Mouse (Mus musculus) liver (tissue): Measurements from ENCODE around the gene Gm19426.

Source experiments
- DNase-seq: peaks from one replicate; pipeline ENCODE4 v3.0.0-alpha.2; 2020; ENCODE audit warnings: mixed read lengths

Gm19426 gene

GRCm38 (mm10) chr2:84743561-84743960, at the start of gene Gm19426:
Gene Gm19426 (minus strand): TSS chr2:84743655.
- peak; percentile 88 for DNase-seq

- DNase-seq = no peak
These were observed 49.7 kb upstream of the Gm19426 start for GRCm38 (mm10) chr2:84793154-84793553.

- no peak for DNase-seq
These were observed 49.1 kb upstream of the Gm19426 start for GRCm38 (mm10) chr2:84792516-84792915.

- DNase-seq = no peak
These were observed 47.0 kb upstream of the Gm19426 start for GRCm38 (mm10) chr2:84790418-84790817.

- no peak for DNase-seq
These were observed 44.9 kb upstream of the Gm19426 start for GRCm38 (mm10) chr2:84788316-84788715.

GRCm38 (mm10) chr2:84783840-84784566, 40.5 kb upstream of the Gm19426 start:
- no peak for DNase-seq

- DNase-seq = no peak
These were observed 39.9 kb upstream of the Gm19426 start for GRCm38 (mm10) chr2:84783315-84783714.

GRCm38 (mm10) chr2:84779210-84779609, 35.8 kb upstream of the Gm19426 start:
- peak; percentile 25 for DNase-seq

GRCm38 (mm10) chr2:84777706-84778105, 34.3 kb upstream of the Gm19426 start:
- DNase-seq = no peak

GRCm38 (mm10) chr2:84775665-84776064, 32.2 kb upstream of the Gm19426 start:
- DNase-seq = no peak

GRCm38 (mm10) chr2:84775241-84775640, 31.8 kb upstream of the Gm19426 start, which contains the start of gene Serping1:
Gene Serping1 (minus strand): TSS chr2:84775444.
- DNase-seq = peak; percentile 29

GRCm38 (mm10) chr2:84774751-84775150, 31.3 kb upstream of the Gm19426 start:
- DNase-seq = peak; percentile 59

- DNase-seq = no peak
These were observed 29.7 kb upstream of the Gm19426 start for GRCm38 (mm10) chr2:84773195-84773594.

- DNase-seq = no peak
These were observed 29.0 kb upstream of the Gm19426 start for GRCm38 (mm10) chr2:84772454-84772853.

GRCm38 (mm10) chr2:84770501-84770900, 27.0 kb upstream of the Gm19426 start:
- DNase-seq = no peak

GRCm38 (mm10) chr2:84762818-84763217, 19.4 kb upstream of the Gm19426 start:
- DNase-seq = no peak

GRCm38 (mm10) chr2:84762295-84762694, 18.8 kb upstream of the Gm19426 start:
- DNase-seq = no peak

GRCm38 (mm10) chr2:84761840-84762239, 18.4 kb upstream of the Gm19426 start:
- no peak for DNase-seq

- no peak for DNase-seq
These were observed 17.9 kb upstream of the Gm19426 start for GRCm38 (mm10) chr2:84761309-84761708.

GRCm38 (mm10) chr2:84760777-84761176, 17.3 kb upstream of the Gm19426 start:
- no peak for DNase-seq

GRCm38 (mm10) chr2:84758542-84759127, 15.2 kb upstream of the Gm19426 start:
- peak; percentile 21 for DNase-seq

GRCm38 (mm10) chr2:84757026-84757682, 13.7 kb upstream of the Gm19426 start:
- no peak for DNase-seq

GRCm38 (mm10) chr2:84756245-84756644, 12.8 kb upstream of the Gm19426 start:
- DNase-seq = no peak

- DNase-seq = no peak
These were observed 6.7 kb upstream of the Gm19426 start for GRCm38 (mm10) chr2:84750115-84750514.
